Comparison of ENCODE assay signal across 10 mouse cellular contexts in genomic region chr11:76278960-76279852, GRCm38 (mm10). TPM values are rescaled to one million over a fixed set of nuclear protein-coding genes. Genes with fewer than 3 reads are reported as not detected.
DNase-seq lines count a peak whose midpoint lies in the region; ATAC-seq and TF ChIP-seq lines count a peak whose summit lies in the region.
"Had no signal": no experiment of that assay in that cellular context is flagged by ENCODE, and none has a peak within 500 bp of the region (broad histone marks: within the 10 kb centered on the region; RNA-seq: fewer than 3 reads in every experiment).

No protein-coding gene starts in this region.

- no peak overlapping the region for H3K4me3 ChIP-seq in lung, embryonic 14.5 days (ENCODE audit: low read depth, low read length)
- H3K4me3 ChIP-seq in forebrain, embryonic 11.5 days (ENCODE audit: low read depth, low read length): no peak overlapping the region
- H3K4me3 ChIP-seq in limb, embryonic 10.5 days: no peak overlapping the region
- H3K4me3 ChIP-seq in stomach, postnatal 0 days (ENCODE audit: low read depth, low read length): no peak overlapping the region
- H3K4me3 ChIP-seq: megakaryocyte, embryonic 14.5 days had no signal

- TF ChIP-seq CTCF in lung, embryonic 14.5 days (IDR thresholded peaks at IDR 0.05; ENCODE audit: low read depth): no peak
- no peak for TF ChIP-seq CTCF in stomach, postnatal 0 days (IDR thresholded peaks at IDR 0.05; ENCODE audit: low read depth)

- no peaks in the 10 kb centered on the region for H3K9me3 ChIP-seq in lung, embryonic 14.5 days (ENCODE audit: low read depth, low read length)
- H3K9me3 ChIP-seq in forebrain, embryonic 11.5 days (ENCODE audit: control insufficient read depth, low read length): peaks cover 4% of the 10 kb centered on the region; the same call in 1 of the 2 replicates
- no peaks in the 10 kb centered on the region for H3K9me3 ChIP-seq in limb, embryonic 10.5 days (replicated peaks)
- no peaks in the 10 kb centered on the region for H3K9me3 ChIP-seq in stomach, postnatal 0 days (ENCODE audit: control insufficient read depth, low read length)

- TF ChIP-seq EP300 in stomach, postnatal 0 days (optimal IDR thresholded peaks at IDR 0.05): no peak

- peak; percentile 50 for DNase-seq in lung, embryonic 14.5 days
- DNase-seq in lung, postnatal 36 days: no peak
- no peak for DNase-seq in forebrain, embryonic 11.5 days (ENCODE audit: low spot score)
- DNase-seq in limb, embryonic 10.5 days (ENCODE audit: low spot score): no peak
- DNase-seq in stomach, postnatal 0 days (ENCODE audit: low spot score): no peak
- no peak for DNase-seq in Muller cell, postnatal 12 days (ENCODE audit: inconsistent ontology term)
- DNase-seq: thymus, postnatal 14 days had no signal

- 0 out of 2 replicates have a peak, but pooled peaks cover 4% of the 10 kb centered on the region for H3K36me3 ChIP-seq in lung, embryonic 14.5 days (ENCODE audit: insufficient read depth)
- peaks cover 3% of the 10 kb centered on the region for H3K36me3 ChIP-seq in forebrain, embryonic 11.5 days (ENCODE audit: control insufficient read depth, insufficient read depth, low read length)
- peaks cover 33% of the 10 kb centered on the region for H3K36me3 ChIP-seq in limb, embryonic 10.5 days
- H3K36me3 ChIP-seq in stomach, postnatal 0 days (ENCODE audit: control insufficient read depth, insufficient read depth, low read length): 0 out of 2 replicates have a peak, but pooled peaks cover 2% of the 10 kb centered on the region

- no peaks in the 10 kb centered on the region for H3K4me1 ChIP-seq in lung, embryonic 14.5 days (ENCODE audit: insufficient read depth)
- H3K4me1 ChIP-seq in forebrain, embryonic 11.5 days (replicated peaks; ENCODE audit: control insufficient read depth, insufficient read depth, low read length): peaks cover 8% of the 10 kb centered on the region; the same call in 1 of the 2 replicates
- peaks cover 19% of the 10 kb centered on the region for H3K4me1 ChIP-seq in limb, embryonic 10.5 days
- no peaks in the 10 kb centered on the region for H3K4me1 ChIP-seq in stomach, postnatal 0 days (replicated peaks; ENCODE audit: control insufficient read depth, insufficient read depth)
- H3K4me1 ChIP-seq: megakaryocyte, embryonic 14.5 days had no signal

- H3K9ac ChIP-seq in lung, embryonic 14.5 days: no peak overlapping the region
- no peak overlapping the region for H3K9ac ChIP-seq in forebrain, embryonic 11.5 days (ENCODE audit: low read length)
- H3K9ac ChIP-seq in stomach, postnatal 0 days (ENCODE audit: low read length): no peak overlapping the region

- 48% methylated on average over 14 of the region's 14 CpGs for WGBS in lung, embryonic 14.5 days
- 59% methylated on average over 14 of the region's 14 CpGs for WGBS in forebrain, embryonic 11.5 days
- whole genome bisulfite sequencing in limb, embryonic 10.5 days: 70% methylated on average over 14 of the region's 14 CpGs
- WGBS in stomach, postnatal 0 days: 50% methylated on average over 14 of the region's 14 CpGs

- H3K4me2 ChIP-seq in lung, embryonic 14.5 days: no peak overlapping the region
- no peak overlapping the region for H3K4me2 ChIP-seq in forebrain, embryonic 11.5 days (ENCODE audit: low read depth, low read length, severe bottlenecking)
- H3K4me2 ChIP-seq in stomach, postnatal 0 days (replicated peaks; ENCODE audit: low read depth): no peak overlapping the region

- H3K27ac ChIP-seq in lung, embryonic 14.5 days (ENCODE audit: low read depth): no peak overlapping the region
- peak overlapping the region; percentile 26; the same call in 1 of the 2 replicates for H3K27ac ChIP-seq in forebrain, embryonic 11.5 days (ENCODE audit: low read depth, low read length)
- peak overlapping the region; percentile 38; the same call in 1 of the 2 replicates for H3K27ac ChIP-seq in limb, embryonic 10.5 days
- H3K27ac ChIP-seq in stomach, postnatal 0 days (replicated peaks): peak overlapping the region; percentile 61

- ATAC-seq in lung, embryonic 14.5 days (ENCODE audit: insufficient read depth): peak; percentile 52
- ATAC-seq in forebrain, embryonic 11.5 days (replicated peaks; ENCODE audit: low FRiP score): no peak
- ATAC-seq in stomach, postnatal 0 days (ENCODE audit: low FRiP score, low TSS enrichment): no peak
- ATAC-seq in granulocyte monocyte progenitor cell, adult 5-6 weeks (replicated peaks; ENCODE audit: poor library complexity, severe bottlenecking): no peak
- ATAC-seq: activated CD4-positive, CD25-positive, alpha-beta regulatory T cell, adult 4 months had no signal

- H3K27me3 ChIP-seq in lung, embryonic 14.5 days (ENCODE audit: insufficient read depth, low read length): no peaks in the 10 kb centered on the region
- H3K27me3 ChIP-seq in forebrain, embryonic 11.5 days (ENCODE audit: control insufficient read depth, insufficient read depth, low read length): no peaks in the 10 kb centered on the region
- H3K27me3 ChIP-seq in limb, embryonic 10.5 days (ENCODE audit: low read depth, poor library complexity, severe bottlenecking): no peaks in the 10 kb centered on the region
- no peaks in the 10 kb centered on the region for H3K27me3 ChIP-seq in stomach, postnatal 0 days (ENCODE audit: control insufficient read depth, insufficient read depth, low read length)

RNA-seq across cellular contexts. Expression of gene Glod4, which starts 35.7 kb away (rescaled TPM):
- polyA plus RNA-seq in lung, embryonic 14.5 days (2014; fragmentation: Nextera tagmentation; extraction: Ambion mirVana): 131 and 152 TPM in 2 replicates
- polyA plus RNA-seq in forebrain, embryonic 11.5 days (2014; fragmentation: Nextera tagmentation; extraction: Ambion mirVana): 122 and 125 TPM in 2 replicates
- polyA plus RNA-seq in limb, embryonic 10.5 days (2016; fragmentation: Nextera tagmentation; extraction: Ambion mirVana): 139 and 140 TPM in 2 replicates
- 92.9 and 99.9 TPM in 2 replicates for polyA plus RNA-seq in stomach, postnatal 0 days (2015; fragmentation: Nextera tagmentation; extraction: Ambion mirVana)
- total RNA-seq in granulocyte monocyte progenitor cell, adult 5-6 weeks (2014; fragmentation: Nextera tagmentation): 69.2 and 126 TPM in 2 replicates
- 302 and 358 TPM in 2 replicates for total RNA-seq in granulocyte monocyte progenitor cell, adult 5-6 weeks (2017)

RNA-seq across cellular contexts. Expression of gene Mrm3, which starts 35.7 kb away (rescaled TPM):
- polyA plus RNA-seq in lung, embryonic 14.5 days (2014; fragmentation: Nextera tagmentation; extraction: Ambion mirVana): 21.7 and 24.3 TPM in 2 replicates
- 18.6 and 20.7 TPM in 2 replicates for polyA plus RNA-seq in forebrain, embryonic 11.5 days (2014; fragmentation: Nextera tagmentation; extraction: Ambion mirVana)
- polyA plus RNA-seq in limb, embryonic 10.5 days (2016; fragmentation: Nextera tagmentation; extraction: Ambion mirVana): 29.5 and 33.0 TPM in 2 replicates
- polyA plus RNA-seq in stomach, postnatal 0 days (2015; fragmentation: Nextera tagmentation; extraction: Ambion mirVana): 13.4 and 14.7 TPM in 2 replicates
- 19.7 and 26.3 TPM in 2 replicates for total RNA-seq in granulocyte monocyte progenitor cell, adult 5-6 weeks (2014; fragmentation: Nextera tagmentation)
- 28.5 and 30.5 TPM in 2 replicates for total RNA-seq in granulocyte monocyte progenitor cell, adult 5-6 weeks (2017)
